Mouse (Mus musculus): Measurements from ENCODE around the gene Ddc. TPM values are rescaled to one million over a fixed set of nuclear protein-coding genes. Genes with fewer than 3 reads are reported as not detected.

Ddc gene
- polyA plus RNA-seq, 1 experiment from 2014 or later, result 51.8 TPM

DNA sequence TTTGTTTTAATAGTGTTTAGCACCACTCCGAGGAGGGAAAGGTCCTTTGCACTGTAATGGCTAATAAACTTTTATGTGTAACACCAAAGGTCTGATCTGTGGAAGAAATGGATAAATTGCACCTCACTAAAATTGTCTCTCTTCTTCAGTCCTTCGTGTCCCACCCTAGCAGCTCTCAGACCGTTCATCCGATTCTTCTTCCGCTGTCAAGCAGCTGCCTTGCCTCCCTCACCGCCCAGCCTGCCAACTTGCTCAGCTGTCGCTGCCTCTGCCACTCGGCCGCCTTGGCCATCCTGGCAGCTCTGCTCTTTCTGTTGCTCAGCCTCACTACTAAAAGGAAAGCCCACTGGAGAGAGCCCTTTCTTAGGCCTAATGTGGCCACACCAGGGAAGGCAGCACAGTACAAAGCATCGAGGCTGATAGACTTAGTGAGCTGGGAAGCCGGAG is 42.2 kb downstream of the Ddc start:
- Histone ChIP-seq H3K27me3 (replicated peaks) (no peaks in the 10 kb centered on the region), H3K27ac (ENCODE audit: poor library complexity, severe bottlenecking) (peak overlapping the region; percentile 25; the same call in 1 of the 2 replicates), H3K36me3 (peaks cover 3% of the 10 kb centered on the region; the same call in 1 of the 2 replicates), H3K4me3 (no peak overlapping the region), H3K9me3 (replicated peaks) (0 out of 2 replicates have a peak, but pooled peaks cover 3% of the 10 kb centered on the region), H3K4me1 (replicated peaks) (peaks cover 17% of the 10 kb centered on the region), H3K9ac (0 out of 2 replicates have a peak overlapping the region, but pooled peaks have one; percentile 25), H3K4me2 (no peak overlapping the region)
- 64% methylated on average over 11 of the region's 11 CpGs for WGBS
- ATAC-seq (ENCODE audit: insufficient number of reproducible peaks, low FRiP score), result no peak

DNA sequence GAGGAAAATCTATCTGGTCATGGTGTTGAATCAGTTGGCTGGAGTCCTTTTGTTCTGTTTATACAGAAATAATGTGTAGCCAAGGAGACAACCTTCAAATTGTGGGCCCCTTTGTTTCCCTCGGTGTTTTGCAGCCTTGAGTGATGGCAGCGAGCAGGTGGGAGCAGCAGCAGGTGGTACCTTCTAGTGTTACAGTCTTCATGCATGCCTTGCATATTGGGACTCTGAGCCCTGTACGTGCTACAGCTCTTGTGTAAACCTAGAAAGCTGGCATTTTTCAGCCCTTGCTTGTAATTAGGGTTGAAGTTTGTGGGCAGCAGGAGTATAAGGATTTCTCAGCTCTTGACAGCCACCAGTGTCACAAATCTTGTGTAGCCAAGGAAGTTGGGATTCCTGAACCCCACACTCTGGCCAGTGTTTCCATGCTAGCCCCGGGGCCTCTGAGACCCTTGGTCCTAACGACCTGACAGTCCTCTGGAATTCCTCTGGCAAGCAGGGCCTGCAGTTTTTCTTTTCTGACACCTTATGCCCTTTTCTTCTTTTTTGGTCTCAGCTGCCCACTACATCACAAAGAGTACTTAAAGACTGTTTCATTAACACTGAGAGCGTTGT is 42.8 kb downstream of the Ddc start:
- H3K4me3 ChIP-seq, result no peak overlapping the region
- H3K9me3 ChIP-seq (replicated peaks), result 0 out of 2 replicates have a peak, but pooled peaks cover 3% of the 10 kb centered on the region
- peaks cover 3% of the 10 kb centered on the region; the same call in 1 of the 2 replicates for H3K36me3 ChIP-seq
- peaks cover 22% of the 10 kb centered on the region for H3K4me1 ChIP-seq (replicated peaks)
- 39% methylated on average over 6 of the region's 6 CpGs for WGBS
- H3K27me3 ChIP-seq (replicated peaks), result no peaks in the 10 kb centered on the region
- H3K4me2 ChIP-seq, result no peak overlapping the region
- ATAC-seq (ENCODE audit: insufficient number of reproducible peaks, low FRiP score), result no peak
- H3K27ac ChIP-seq (ENCODE audit: poor library complexity, severe bottlenecking), result peak overlapping the region; percentile 38
- H3K9ac ChIP-seq, result peak overlapping the region; percentile 34; the same call in 1 of the 2 replicates

DNA sequence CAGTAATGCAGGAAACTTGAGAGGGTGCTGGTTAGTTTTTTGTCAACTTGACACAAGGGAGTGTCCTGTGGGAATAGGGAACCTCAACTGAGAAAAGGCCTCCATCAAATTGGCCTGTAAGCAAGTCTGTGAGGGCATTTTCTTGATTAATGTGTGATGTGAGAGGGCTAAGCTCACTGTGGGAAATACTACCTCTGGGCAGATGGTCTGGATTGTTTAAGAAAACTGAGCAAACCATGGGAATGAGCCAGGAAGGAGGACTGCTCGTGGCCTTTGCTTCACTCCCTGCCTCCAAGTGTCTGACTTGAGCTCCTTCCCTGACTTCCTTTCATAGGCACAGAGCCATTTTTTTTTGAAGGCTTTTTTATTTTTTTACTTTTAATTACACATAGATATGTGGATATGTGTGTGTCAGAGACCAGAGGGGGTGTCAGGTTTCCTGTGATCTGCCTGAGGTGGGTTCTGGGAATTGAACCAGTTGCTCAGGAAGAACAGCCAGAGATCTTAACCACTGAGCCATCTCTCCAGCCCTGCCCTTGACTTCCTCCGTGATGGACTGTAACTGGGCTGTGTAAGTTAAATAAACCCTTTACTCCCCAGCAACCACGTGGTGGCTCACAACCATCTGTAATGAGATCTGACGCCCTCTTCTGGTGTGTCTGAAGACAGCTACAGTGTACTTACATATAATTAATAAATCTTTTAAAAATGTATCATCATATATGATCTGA is 44.0 kb downstream of the Ddc start:
- H3K36me3 ChIP-seq, result peaks cover 3% of the 10 kb centered on the region; the same call in 1 of the 2 replicates
- no peak overlapping the region for H3K9ac ChIP-seq
- H3K4me1 ChIP-seq (replicated peaks), result peaks cover 33% of the 10 kb centered on the region
- H3K27ac ChIP-seq (ENCODE audit: poor library complexity, severe bottlenecking), result peak overlapping the region; percentile 57; the same call in 1 of the 2 replicates
- 0 out of 2 replicates have a peak, but pooled peaks cover 3% of the 10 kb centered on the region for H3K9me3 ChIP-seq (replicated peaks)
- H3K4me3 ChIP-seq, result no peak overlapping the region
- no peak overlapping the region for H3K4me2 ChIP-seq
- no peak for ATAC-seq (ENCODE audit: insufficient number of reproducible peaks, low FRiP score)
- no peaks in the 10 kb centered on the region for H3K27me3 ChIP-seq (replicated peaks)
- 56% methylated on average over 4 of the region's 4 CpGs for WGBS

DNA sequence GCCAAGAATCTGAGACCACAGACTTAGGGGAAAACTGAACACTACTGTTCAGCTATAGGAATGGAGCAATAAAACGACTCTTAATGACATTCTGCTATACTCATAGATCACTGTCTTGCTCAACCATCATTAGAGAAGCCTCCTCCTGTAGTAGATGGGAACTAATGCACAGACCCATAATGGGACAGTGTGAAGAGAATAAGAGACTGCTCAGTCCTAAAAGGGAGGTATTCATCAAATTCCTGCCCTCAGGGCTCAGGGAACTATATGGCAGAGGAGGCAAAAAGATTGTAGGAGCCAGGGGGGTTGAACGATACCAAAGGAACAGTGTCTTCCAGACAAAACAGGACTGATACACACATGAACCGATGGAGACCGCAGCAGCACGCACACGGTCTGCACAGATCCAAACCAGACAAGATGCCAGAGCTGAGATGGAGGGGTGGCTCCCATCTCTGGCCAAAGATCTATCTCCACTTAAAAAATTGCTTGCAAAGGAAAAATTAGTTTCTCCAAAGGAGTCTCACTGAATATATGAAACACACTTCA is 45.9 kb downstream of the Ddc start:
- Histone ChIP-seq H3K4me3 (no peak overlapping the region), H3K9me3 (replicated peaks) (0 out of 2 replicates have a peak, but pooled peaks cover 3% of the 10 kb centered on the region), H3K27me3 (replicated peaks) (no peaks in the 10 kb centered on the region), H3K27ac (ENCODE audit: poor library complexity, severe bottlenecking) (no peak overlapping the region; the same call in 1 of the 2 replicates), H3K9ac (no peak overlapping the region), H3K4me1 (replicated peaks) (peaks cover 43% of the 10 kb centered on the region), H3K4me2 (no peak overlapping the region), H3K36me3 (peaks cover 3% of the 10 kb centered on the region; the same call in 1 of the 2 replicates)
- 81% methylated on average over 6 of the region's 6 CpGs for WGBS
- no peak for ATAC-seq (ENCODE audit: insufficient number of reproducible peaks, low FRiP score)

DNA sequence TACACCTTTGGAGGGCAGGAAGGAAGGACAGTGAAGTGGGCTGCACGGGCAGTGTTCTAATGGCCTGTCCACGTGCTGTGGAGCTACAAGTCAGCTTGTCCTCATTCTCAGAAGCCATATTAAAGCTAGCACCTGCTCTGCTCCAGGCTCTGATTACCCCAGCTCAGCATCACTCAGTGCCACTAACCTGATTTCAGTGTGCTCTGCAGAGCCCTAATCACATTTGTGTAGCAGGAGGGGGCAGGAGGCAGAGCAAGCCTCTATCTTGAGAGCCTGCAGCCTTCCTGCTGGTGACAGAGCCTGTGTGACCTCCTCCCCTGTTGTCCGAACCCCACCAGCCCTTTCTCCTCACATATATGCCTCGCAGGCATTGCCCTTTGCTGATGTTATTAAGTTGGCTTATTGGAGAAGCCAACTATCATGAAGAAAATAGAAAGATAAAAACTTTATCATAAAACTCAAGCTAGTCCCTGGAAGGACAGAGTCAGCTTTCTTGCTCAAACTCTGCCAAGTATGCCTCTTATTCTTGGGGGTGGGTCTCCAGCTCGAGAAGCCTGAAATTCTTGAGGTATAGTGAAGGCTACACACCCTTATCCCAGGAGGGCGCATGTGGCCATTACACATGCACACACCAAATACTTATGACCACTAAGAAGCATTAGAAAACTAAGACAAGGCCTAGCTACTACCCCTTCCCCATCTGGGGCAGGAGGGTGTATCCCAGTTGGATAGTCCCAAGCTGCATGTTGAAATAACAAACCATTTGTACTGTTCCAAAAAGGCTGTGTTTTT is 47.3 kb downstream of the Ddc start:
- H3K36me3 ChIP-seq, result no peaks in the 10 kb centered on the region
- no peaks in the 10 kb centered on the region for H3K9me3 ChIP-seq (replicated peaks)
- no peak overlapping the region for H3K4me2 ChIP-seq
- no peaks in the 10 kb centered on the region for H3K27me3 ChIP-seq (replicated peaks)
- peaks cover 39% of the 10 kb centered on the region for H3K4me1 ChIP-seq (replicated peaks)
- no peak overlapping the region for H3K9ac ChIP-seq
- peak overlapping the region; percentile 74 for H3K27ac ChIP-seq (ENCODE audit: poor library complexity, severe bottlenecking)
- peak; percentile 66 for ATAC-seq (ENCODE audit: insufficient number of reproducible peaks, low FRiP score)
- 33% methylated on average over 6 of the region's 6 CpGs for WGBS
- H3K4me3 ChIP-seq, result no peak overlapping the region

DNA sequence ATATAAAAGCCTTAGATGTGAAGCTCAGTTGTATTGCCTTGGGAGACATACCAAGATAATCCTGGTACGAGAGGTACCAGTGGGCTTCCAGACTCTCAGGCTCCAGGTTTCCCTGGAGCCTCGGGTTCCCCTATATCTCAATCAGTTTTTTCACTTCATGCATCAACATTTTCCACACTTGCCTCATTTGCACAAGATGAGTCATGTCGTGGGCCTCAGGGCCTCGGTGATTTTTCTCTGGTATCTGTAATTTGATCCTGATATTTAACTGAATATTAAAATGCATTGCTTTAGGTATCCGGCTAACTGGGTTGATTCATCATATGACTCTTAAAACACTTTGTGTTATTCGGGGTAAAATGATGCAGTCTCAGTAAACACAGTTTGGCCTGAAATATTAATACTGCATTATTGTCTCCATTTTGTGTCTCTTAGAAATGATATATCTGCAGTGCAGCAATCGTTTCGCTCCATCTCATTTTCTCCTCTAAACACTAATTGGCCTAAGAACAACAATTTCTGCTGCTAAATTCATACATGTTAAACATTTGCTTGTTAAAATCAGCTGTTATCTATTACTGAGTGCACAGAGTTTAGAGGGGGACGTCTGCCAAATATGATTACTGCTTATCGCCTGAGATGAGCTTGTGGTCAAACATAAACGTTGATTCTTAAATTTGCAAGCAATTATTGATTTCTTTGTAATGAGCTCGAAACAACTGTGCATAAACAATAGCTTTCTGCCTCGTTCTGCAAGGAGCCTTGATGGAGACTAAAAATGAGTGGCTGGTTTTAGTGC is 48.2 kb downstream of the Ddc start:
- Histone ChIP-seq H3K4me3 (no peak overlapping the region), H3K27ac (ENCODE audit: poor library complexity, severe bottlenecking) (peak overlapping the region; percentile 74), H3K9me3 (replicated peaks) (no peaks in the 10 kb centered on the region), H3K4me2 (no peak overlapping the region), H3K36me3 (no peaks in the 10 kb centered on the region), H3K9ac (no peak overlapping the region), H3K4me1 (replicated peaks) (peaks cover 39% of the 10 kb centered on the region), H3K27me3 (replicated peaks) (no peaks in the 10 kb centered on the region)
- no peak for ATAC-seq (ENCODE audit: insufficient number of reproducible peaks, low FRiP score)
- 52% methylated on average over 13 of the region's 13 CpGs for WGBS

DNA sequence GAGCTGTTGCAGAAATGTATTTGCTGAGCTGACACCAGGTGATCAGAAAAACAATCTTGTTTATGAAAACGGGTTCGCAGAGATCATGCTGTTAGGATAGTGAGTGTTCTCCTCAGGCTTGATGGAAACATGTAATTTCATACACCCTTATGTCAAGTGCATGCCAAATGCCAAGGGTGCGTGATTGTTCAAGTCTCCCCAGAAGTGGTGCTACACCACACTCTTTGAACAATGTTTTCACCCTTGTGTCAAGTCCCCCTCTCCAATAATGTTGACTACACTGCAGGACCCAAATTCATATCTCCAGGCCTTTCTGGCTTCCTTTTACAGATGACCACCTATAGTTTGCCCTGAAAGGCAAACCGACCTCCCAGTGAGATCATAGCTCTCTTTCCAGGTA is 49.5 kb downstream of the Ddc start:
- Histone ChIP-seq H3K27me3 (replicated peaks) (no peaks in the 10 kb centered on the region), H3K36me3 (no peaks in the 10 kb centered on the region), H3K4me3 (no peak overlapping the region), H3K4me1 (replicated peaks) (peaks cover 44% of the 10 kb centered on the region), H3K9ac (no peak overlapping the region), H3K4me2 (no peak overlapping the region), H3K9me3 (replicated peaks) (no peaks in the 10 kb centered on the region), H3K27ac (ENCODE audit: poor library complexity, severe bottlenecking) (no peak overlapping the region)
- WGBS, result 86% methylated on average over 4 of the region's 4 CpGs
- no peak for ATAC-seq (ENCODE audit: insufficient number of reproducible peaks, low FRiP score)

DNA sequence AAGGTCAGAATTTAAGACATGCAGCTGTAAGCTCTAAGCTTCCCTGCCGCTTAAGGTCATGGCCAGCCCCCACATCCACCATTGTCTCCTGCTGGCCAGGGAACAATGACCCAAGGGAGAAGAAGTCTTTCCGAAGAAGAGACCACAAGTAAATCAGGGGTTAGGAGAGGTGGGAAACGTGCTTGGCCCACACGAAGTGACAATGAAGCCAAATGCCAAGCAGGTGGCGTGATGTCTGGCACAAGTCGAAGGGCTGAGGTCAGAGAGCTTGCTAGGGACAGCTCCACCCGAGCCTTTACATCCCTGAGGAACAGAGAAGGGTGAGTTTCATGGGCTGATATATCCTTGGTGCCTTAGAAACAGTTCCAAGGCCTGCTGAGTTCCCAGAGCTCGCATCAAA is 52.9 kb downstream of the Ddc start:
- H3K9ac ChIP-seq, result peak overlapping the region; percentile 2; the same call in 1 of the 2 replicates
- H3K4me1 ChIP-seq (replicated peaks), result peaks cover 55% of the 10 kb centered on the region

DNA sequence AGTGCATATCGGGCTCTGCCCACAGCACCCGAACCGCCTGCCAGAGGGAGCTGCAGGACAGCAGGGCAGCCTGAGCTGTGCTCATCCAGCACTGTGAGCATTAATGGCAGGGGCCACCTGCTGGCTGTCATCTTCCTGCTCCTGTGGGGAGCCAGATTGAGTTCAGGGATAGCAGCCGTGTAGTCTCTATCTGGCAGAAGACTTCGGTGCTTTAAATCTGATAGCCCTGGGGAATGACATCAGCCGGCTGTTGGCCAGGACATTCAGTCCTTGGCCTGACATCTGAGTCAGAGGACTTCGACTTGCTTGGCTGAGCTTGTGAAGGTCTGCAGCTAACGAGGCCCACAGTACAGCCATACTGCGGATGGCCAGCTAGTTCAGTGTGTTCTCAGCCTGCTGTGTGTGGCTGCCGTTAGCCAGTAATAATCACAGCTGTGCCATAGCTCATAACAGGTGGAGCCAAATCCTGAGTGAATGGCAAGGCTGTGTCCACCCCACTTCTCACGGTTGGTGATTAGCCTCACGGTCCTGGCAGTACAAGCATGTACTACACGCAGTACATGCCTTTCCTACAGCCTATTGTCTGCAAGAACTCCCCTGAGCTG is 53.5 kb downstream of the Ddc start:
- Histone ChIP-seq H3K4me1 (replicated peaks) (peaks cover 57% of the 10 kb centered on the region), H3K27ac (ENCODE audit: poor library complexity, severe bottlenecking) (peak overlapping the region; percentile 48), H3K27me3 (replicated peaks) (no peaks in the 10 kb centered on the region), H3K9me3 (replicated peaks) (no peaks in the 10 kb centered on the region), H3K9ac (peak overlapping the region; percentile 2; the same call in 1 of the 2 replicates), H3K36me3 (no peaks in the 10 kb centered on the region), H3K4me3 (no peak overlapping the region), H3K4me2 (no peak overlapping the region)
- ATAC-seq (ENCODE audit: insufficient number of reproducible peaks, low FRiP score), result peak; percentile 63
- 45% methylated on average over 13 of the region's 13 CpGs for WGBS

More for the DNA sequence above, 52.9 kb downstream of the Ddc start:
- H3K4me2 ChIP-seq, result no peak overlapping the region
- no peaks in the 10 kb centered on the region for H3K36me3 ChIP-seq
- no peaks in the 10 kb centered on the region for H3K9me3 ChIP-seq (replicated peaks)
- WGBS, result 75% methylated on average over 8 of the region's 8 CpGs
- H3K4me3 ChIP-seq, result no peak overlapping the region
- no peak for ATAC-seq (ENCODE audit: insufficient number of reproducible peaks, low FRiP score)
- H3K27ac ChIP-seq (ENCODE audit: poor library complexity, severe bottlenecking), result peak overlapping the region; percentile 48
- no peaks in the 10 kb centered on the region for H3K27me3 ChIP-seq (replicated peaks)

DNA sequence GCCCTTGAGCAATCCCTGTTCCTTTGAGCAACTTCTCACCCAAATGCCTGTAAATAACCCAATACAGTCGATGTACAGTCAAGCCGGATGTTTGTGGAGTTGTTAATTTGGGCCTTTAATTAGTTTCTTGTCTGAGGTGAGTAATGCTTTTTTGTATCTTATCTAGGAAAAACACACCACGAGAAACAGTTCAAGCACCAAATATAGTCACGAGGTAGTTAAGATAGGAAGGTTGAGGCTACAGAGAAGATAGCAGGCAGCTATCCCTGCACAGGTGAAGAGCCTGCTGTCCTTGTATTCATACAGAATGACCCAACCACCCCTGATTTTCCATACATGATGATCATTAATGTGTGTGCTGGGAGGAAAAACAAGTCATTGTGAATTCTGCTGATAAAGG is 56.4 kb downstream of the Ddc start:
- Histone ChIP-seq H3K4me3 (no peak overlapping the region), H3K27ac (ENCODE audit: poor library complexity, severe bottlenecking) (peak overlapping the region; percentile 57), H3K4me2 (no peak overlapping the region), H3K4me1 (replicated peaks) (peaks cover 69% of the 10 kb centered on the region), H3K9ac (no peak overlapping the region), H3K36me3 (no peaks in the 10 kb centered on the region), H3K27me3 (replicated peaks) (no peaks in the 10 kb centered on the region), H3K9me3 (replicated peaks) (no peaks in the 10 kb centered on the region)
- ATAC-seq (ENCODE audit: insufficient number of reproducible peaks, low FRiP score), result no peak
- WGBS, result 9% methylated on average over 4 of the region's 4 CpGs

Data from heart, embryonic 12.5 days (tissue).